Mouse (Mus musculus): ENCODE results near the gene 6720489N17Rik.
"Not testable (repeated sequence)": the region's sequence is repeated elsewhere in the genome, so short reads cannot be mapped to it uniquely, and the experiment has no call there.

The 6720489N17Rik gene

GRCm38 (mm10) chr13:62623577-62624276, at the start of gene 6720489N17Rik:
Gene 6720489N17Rik (minus strand): TSS chr13:62624182.
- peak; percentile 90 for DNase-seq

- no peak for DNase-seq
Observed at GRCm38 (mm10) chr13:62653369-62653743, 29.4 kb upstream of the 6720489N17Rik start.

GRCm38 (mm10) chr13:62652681-62653368, 28.8 kb upstream of the 6720489N17Rik start:
- DNase-seq, result peak; percentile 87

GRCm38 (mm10) chr13:62627071-62627470, 3.1 kb upstream of the 6720489N17Rik start:
- peak; percentile 35 for DNase-seq

- not testable (repeated sequence) for DNase-seq
Observed at GRCm38 (mm10) chr13:62624277-62624665, 289 bp upstream of the 6720489N17Rik start.

GRCm38 (mm10) chr13:62617449-62617848, 6.5 kb downstream of the 6720489N17Rik start:
- not testable (repeated sequence) for DNase-seq

- not testable (repeated sequence) for DNase-seq
Observed at GRCm38 (mm10) chr13:62571099-62571498, 52.9 kb downstream of the 6720489N17Rik start, which contains the start of gene Zfp934. Gene Zfp934 (minus strand): TSS chr13:62571199.

- peak; percentile 19 for DNase-seq
Observed at GRCm38 (mm10) chr13:62561696-62562095, 62.3 kb downstream of the 6720489N17Rik start.

GRCm38 (mm10) chr13:62558189-62559110, 65.5 kb downstream of the 6720489N17Rik start, which contains the start of gene Zfp935:
Gene Zfp935 (minus strand): TSS chr13:62558511.
- peak; percentile 75 for DNase-seq
